Mouse (Mus musculus) layer of hippocampus, adult 9-11 months (tissue): ENCODE results near the gene Pkp4.
"Not testable (repeated sequence)": the region's sequence is repeated elsewhere in the genome, so short reads cannot be mapped to it uniquely, and the experiment has no call there.

ENCODE experiments used
- DNase-seq: peaks from one replicate; pipeline ENCODE4 v3.0.0; 2022

Pkp4 gene

DNA sequence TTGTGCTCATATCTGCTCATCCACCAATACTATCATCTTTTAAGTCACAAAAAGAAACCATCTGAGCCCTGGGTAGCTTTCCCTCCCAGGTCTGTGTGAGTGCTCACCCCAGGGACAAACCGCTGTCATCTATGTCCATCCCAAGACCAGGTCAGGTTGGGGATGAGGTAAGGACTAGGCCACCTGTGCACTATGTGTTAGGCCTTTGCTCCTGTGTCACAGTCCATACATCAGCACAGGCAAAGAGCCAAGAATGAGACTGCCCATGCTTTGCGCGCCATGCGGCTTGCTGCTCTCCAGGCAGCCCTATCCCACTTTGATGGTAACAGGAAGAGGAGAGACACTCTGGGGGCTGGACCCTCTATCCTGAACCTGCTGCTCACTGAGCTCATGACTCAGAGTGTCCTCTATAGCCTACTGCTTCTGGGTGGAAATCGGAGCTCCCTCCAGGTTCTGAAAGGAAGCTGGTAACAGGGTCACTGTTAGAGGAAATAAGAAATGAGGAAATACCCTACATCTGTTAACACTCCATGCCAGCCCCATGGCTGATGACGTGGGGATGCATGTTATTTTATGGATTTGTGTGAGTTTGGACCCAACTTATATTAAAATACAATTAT, 182.1 kb downstream of the Pkp4 start:
- no peak for DNase-seq

DNA sequence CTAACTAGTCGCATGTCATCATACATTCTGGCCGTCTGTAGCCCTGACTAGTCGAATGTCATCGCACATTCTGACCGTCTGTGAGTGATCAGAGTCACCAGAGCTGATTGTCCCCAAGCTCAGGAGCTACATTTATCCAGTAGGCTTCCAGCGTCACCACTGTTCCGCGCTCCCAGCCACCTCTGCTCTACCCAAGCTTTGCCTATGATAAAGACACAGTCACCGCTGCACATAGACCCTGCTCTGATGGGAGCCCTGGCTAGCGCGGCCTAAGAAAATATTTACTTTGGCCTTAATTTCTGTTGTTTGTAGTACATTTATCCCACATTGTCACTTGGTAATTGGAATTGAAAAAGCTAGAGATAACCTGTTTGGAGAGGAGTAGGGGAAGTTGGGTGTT, 183.2 kb downstream of the Pkp4 start:
- no peak for DNase-seq

DNA sequence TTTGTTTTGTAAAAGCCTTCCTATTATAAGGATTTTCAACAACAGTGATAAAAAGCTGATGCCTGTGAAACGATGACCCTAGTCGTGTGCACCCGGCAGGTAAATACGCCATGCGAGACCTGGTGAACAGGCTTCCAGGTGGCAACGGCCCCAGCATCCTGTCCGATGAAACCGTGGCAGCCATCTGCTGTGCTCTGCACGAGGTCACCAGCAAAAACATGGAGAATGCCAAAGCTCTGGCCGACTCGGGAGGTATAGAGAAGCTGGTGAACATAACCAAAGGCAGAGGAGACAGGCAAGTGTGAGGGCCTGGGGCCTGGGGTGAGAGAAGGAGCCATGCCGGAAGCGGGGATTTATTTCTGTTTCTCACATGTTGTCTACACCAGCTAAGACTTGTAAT, 184.0 kb downstream of the Pkp4 start:
- DNase-seq, result no peak

DNA sequence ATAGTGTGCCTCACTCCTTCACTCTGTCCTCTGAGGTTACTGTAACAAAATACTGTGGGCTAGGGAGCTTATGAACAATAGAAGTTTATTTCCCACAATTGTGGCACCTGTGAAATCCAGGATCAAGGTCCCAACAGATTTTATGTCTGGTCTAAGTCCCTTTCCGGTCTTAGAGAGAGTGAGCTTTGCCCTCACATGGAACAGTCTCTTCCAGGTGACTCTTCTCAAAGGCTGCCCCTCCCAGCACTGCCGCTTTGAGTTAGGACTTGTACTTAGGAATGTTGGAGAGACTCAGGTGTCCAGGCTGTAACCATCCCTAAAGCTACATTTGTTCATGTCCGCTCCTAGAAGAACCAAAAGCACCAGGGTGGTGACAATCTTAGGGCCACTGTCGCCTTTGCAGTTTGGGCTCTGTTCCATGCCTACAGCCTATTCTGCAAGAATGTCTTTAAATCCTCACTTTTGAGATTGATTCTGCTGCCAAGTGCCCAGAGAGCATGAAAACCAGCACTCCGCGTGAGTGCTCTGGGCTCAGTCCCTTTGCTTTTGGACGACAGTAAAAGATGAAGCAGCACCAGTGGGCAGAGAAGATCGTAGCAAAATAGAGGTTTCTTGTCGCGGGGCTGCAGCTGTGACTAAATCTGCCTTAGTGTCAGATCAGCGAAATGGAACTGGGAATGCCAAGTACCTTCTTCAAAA, 184.6 kb downstream of the Pkp4 start:
- no peak for DNase-seq

DNA sequence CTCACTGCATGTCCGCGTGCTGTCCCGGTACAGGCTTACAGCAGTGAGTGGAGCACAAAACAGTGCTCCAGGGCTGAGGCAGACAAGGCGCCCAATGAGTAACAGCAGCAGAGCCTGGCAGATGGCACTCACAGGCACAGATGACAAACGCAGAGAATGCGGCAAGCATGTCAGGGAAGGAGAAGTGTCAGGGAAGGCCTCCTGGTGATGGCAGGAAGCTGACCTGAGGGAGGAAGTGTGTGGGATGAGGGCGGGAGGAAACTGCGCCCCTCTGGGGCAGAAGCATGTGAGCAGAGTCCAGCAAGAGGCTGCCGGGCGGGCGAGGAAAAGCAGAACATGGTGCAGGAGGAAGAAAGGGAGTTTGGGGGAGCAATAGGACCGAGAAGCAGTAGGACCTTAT, 185.8 kb downstream of the Pkp4 start:
- peak; percentile 80 for DNase-seq

DNA sequence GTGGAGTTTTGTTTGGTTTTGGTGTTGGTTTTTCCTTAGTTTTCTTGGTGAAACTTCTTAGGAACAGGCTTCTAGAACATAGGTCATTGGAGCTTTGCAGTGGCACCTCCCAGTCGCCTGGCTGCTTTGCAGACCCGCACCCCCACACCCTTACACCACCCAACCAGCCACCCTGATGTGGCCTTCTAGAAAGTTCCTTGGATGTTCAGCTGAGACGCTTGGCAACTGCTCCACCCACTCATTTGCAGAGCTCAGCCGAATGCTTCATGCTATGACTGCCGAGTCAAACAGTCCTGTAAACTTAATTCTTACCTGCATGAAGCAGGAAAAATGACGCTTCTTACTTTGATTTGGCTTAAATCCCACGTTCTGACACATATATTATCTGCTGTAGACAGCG, 187.9 kb downstream of the Pkp4 start:
- DNase-seq, result no peak

DNA sequence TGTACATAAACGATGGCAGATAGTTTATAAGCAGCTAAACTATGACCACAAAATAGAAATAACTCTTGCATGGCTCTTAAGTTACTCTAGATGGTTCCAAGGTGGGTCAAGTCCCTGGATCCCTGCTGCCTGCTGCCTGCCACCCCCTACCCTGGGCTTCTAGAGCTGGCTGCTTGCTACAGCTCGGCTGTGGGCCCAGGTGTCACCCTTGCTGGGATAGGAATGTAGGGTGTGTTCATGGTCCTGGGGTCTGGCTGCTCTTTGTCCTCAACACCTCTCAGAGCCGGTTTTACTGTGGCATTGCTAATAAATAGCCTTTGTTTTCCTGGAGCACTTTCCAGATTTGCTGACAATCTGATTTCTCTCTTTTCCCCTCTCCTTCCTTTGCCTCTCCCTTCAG, 189.4 kb downstream of the Pkp4 start:
- no peak for DNase-seq

DNA sequence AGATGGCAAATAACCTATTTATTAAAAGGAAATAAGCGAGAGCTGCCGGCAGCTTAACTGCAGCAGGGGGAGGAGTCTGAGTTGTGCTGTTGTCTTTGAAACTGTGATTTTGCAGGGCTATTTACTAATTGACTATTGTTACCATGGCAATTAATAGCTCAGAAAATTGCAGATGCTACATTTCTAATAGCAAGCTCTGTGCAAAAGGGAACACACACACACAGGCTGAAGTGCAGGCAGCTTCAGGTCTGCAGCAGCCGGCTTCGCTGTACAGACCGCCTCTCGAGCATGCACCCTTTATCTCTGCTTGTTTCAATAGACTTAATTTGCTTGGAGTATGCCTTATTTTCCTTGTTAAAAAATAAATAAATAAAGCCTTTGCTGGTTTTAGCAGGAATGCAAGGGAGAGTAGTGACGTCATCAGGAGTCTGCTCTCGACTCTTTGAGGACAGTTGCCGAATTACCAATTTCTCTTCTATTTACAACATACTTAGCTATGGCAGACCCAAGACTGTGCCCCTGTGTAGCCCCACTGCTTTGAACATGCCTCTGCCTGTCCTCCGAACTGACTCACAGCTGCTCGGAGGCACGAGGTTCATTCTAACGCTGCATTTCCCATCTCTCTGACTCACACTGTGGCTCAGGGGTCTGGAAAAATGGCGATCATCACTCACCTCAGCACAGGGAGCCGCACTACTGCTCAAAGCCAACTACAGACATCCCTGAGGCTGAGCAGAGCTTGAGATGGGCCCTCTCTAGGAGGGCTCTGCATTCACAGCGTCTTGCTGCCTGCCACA, 190.9 kb downstream of the Pkp4 start:
- no peak for DNase-seq

DNA sequence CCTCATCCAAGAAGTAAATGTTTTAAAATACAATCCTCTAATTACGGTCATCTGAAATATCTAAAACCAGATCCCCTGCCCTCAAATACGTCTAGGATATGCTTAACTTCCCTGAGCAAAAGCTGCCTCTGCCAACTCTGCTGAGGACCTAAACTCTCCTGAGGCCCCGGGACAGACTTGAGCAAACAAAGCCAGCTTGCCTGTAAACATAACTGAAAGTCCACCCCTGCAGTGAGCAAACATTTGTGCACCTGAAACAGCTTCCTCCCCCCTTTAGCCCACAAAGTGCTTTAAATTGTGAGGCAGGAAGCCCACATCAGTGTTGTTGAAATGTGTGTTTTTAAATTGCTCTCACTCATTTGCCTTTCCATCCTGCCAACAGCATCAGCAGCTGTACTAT, 193.2 kb downstream of the Pkp4 start:
- no peak for DNase-seq

DNA sequence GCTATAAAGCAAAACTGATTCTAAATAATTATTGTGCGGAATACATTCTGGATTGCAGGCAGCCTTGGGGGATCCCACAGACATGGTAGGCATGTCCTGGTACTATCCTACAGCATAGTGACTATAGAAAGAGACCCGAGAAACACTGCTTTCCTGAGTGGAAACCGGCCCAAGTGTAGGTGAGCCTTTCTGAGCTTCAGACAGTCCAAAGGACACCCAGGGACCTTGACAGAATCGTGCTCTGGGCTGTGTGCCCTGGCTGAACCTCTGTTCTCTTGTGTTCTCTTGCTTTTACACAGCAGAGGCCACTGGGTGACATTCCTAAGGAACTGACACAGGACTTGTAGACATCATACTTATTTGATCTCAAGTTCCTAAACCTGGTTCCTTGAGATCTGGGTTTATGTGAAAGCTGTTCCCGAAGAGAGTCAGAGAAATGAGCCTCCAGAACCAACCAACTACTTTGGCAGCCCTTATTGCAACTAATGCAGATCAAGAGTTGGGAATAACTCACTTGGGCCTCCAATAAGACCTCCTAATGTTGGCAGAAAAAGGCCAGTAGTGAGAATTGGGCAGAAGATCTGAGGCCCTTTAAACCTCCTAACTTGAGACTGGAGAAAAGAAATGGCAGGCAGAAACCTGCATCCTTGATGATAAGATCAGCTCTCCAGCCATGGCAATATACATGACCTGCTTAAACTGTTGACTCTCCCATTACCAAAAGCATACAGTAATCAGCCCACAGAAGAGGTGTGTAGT, 195.1 kb downstream of the Pkp4 start:
- no peak for DNase-seq

DNA sequence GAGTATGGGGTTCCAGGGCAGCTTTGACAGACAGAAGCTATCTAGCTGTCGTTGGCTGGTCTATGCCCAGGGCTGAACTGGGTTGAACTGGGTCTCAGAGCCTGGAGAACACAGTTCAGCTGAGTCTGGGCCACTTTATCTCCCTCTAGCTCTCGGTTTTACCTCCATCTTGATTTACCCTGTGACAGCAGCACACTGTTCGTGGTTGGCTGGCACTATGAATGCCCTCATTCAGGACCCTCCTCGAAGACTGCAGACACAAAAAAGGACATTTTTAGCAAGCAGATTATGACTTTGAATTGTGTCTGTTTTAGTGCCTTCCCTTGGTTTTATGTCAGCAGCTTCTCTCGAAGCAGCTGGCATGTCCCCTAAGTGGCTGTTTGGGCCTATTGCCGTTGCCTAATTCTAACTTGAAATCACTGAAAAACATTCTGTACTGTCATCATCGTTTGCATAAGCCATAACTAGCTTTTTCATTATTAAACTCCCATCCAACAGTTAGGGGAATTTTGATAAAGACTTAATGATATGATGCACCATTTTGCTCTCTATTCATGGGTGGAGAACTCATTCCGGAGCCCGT, 199.2 kb downstream of the Pkp4 start:
- no peak for DNase-seq

DNA sequence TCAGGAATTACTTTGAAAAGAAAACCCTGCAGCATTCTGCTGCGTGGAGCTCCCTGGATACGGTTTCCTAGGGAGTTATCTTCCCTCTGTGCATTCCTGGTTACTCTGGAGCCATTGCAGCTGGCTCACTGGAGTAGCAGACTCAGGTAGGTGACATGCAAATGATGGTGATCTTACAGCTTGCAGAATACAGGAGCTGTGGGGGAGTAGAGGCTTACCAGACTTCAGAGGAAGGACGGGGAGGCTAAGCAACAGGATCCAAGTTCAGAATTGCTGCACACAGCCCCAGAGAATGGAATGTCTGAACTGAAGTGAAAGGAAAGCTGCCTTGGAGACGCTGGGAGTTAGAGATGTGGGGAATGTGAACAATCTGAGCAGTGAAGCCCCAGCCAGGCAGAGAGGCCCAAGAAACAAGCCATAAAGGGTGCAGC, 200.7 kb downstream of the Pkp4 start:
- no peak for DNase-seq

DNA sequence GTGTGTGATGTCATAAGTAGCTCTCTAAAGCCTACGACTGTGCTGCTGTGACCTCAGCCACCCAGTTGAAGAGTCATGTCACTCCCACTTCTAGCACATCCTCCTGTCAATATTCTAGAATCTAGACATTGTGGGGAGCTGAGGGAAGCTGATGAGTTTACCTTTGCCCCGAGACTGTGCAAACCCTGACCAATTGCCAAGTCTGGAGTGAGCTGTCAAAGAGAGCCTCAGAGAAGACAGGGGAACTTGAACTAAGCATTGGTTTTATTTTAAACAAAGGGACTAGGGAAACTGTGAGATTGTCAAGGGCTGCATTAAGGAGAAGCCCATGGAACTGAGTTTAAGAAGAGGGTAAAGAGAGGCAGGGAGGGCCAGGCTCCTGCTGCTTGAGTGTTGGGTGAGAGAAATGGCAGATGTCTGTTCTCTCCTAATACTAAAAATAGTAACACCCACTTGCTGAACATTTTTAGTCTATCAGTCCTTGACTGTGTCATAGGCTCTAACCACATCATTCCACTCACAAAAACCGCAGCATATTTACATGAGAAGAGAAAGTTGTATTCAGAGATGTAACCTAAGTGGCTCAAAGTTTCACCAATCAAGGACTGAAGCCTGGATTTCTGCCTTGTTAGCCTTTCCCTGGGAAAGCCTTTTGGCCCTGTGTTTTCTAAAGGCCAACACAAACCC, 203.6 kb downstream of the Pkp4 start:
- no peak for DNase-seq

DNA sequence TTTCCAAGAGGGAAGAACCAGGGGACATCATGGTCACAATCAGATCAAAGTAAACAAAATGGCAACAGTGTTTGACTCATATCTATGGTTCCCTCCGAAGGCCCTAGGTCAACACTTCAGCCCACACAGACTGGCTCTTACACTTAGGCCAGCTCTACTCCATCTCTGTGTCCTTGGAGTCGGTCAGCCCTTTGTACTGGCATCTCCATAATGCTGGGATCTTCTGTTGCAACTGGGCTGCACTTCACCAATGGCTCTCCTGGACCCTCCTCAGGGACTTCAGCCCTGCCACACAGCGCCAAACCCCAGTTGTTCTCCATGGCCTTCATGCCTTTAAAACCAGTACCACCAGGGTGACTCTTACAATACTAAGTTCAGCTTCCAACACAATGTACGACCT, 206.5 kb downstream of the Pkp4 start:
- DNase-seq, result no peak

DNA sequence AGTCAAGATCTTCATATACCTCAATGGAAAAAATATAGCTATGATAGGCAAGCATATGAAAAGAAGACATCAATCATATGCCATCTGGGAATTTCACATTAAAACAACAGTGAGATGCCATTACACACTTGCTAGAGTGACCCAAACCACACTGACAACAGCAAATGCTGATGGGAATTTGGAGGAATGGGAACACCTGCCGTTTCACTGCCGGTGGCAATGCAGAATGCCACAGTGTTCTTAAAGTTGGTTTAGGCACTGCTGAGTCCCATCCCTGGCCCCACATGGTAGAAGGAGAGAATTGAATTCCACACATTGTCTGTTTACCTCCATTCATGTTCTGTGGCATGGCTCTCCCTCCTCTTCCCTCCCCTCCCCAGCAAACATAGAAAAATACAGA, 212.5 kb downstream of the Pkp4 start:
- no peak for DNase-seq

DNA sequence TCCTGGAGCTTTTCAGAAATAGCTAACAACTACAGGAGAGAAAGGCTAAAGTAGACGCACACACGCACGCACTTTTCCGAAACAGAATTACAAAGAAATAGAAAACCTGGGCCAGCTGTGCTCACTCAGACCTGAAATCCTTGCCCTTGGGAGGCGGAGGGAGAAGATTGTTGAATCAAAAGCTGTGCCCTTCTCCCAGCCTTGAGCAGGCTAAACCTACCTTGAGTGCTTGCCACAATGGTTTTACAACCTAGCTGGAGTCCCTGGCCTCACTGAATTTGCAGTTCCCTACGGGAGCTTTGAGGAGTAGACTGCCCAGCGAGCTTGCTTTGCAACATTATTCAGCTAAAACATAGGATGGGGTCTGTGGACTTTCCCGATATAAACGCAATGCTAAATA, 217.4 kb downstream of the Pkp4 start:
- no peak for DNase-seq

DNA sequence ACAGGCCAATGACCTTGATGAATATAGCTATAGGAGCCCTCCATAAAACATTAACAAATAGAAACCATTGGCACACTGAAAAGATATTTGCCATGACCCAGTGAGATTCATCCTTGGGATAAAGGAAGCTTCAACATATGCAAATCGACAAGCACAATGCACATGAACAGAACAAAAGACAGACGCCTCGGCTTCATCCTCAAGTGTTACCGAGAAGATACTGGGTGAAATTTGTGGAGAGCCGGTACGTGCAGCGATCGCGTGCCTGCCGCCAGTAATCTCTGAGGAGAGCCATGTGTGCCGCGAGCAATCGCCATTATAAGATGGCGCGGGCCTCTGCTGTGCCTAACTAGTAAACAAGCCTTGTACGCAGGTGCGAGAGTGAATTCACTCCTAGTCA, 218.2 kb downstream of the Pkp4 start:
- not testable (repeated sequence) for DNase-seq

DNA sequence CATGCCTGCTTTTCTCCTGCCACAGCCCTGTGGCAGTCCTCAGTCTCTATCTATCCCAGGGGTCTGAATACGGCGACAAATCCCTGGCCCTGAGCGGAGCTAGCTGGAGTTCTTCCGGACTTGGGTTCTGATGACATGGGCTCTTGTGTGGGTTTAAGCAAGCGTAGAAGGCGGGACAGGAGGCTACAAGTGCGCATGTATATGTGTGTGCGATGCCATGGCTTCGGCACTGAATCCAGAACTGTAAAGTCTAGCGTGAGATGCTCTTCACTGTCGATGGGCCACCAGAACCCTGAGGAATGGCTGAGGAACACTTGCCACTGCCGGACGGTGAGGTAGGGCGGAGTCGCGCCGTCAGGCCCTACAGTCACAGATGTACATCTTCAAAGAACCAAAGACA, 222.6 kb downstream of the Pkp4 start:
- no peak for DNase-seq

DNA sequence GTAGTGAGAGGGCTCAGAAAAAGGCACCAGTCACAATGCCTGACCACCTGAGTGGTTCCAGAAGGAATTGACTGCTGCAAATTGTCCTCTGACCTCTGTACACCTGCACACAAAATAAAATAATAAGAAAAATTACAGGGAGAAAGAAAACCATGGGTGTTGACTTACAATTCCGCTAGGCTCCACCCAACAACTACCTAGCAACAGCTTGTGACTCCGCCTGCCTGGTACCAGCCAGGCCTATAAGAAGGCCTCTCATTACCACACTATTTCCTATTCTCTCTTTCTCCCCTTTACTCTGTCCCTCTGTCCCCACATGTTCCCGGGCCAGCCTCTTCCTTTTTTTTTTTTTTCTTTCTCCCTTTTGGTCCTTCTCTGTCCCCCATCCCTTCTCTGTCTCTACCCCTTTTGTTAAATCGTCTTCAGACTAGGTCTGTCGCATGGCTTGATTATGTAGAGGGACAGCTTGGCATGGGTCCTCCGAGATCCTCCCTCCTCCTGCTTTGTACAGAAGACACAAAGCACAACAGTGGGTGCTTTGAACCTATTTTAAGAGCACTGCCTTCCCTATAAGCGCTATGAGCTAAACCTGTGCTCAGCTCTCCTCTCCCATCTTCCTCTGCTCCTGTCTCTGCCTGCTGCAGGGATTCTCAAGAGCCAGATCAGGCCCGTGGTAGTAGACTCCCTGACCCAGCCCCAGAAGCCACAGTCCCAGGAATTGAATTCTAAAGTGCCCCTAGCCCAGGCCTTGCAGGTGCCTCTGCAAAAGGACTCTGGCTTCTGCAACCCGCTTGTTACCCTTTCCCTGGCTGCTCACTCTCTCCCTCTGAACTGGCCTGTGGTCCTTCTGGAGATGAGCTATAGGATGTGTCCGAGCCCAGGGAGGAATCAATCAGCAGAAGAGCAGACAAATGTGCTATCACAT, 223.5 kb downstream of the Pkp4 start:
- no peak for DNase-seq

DNA sequence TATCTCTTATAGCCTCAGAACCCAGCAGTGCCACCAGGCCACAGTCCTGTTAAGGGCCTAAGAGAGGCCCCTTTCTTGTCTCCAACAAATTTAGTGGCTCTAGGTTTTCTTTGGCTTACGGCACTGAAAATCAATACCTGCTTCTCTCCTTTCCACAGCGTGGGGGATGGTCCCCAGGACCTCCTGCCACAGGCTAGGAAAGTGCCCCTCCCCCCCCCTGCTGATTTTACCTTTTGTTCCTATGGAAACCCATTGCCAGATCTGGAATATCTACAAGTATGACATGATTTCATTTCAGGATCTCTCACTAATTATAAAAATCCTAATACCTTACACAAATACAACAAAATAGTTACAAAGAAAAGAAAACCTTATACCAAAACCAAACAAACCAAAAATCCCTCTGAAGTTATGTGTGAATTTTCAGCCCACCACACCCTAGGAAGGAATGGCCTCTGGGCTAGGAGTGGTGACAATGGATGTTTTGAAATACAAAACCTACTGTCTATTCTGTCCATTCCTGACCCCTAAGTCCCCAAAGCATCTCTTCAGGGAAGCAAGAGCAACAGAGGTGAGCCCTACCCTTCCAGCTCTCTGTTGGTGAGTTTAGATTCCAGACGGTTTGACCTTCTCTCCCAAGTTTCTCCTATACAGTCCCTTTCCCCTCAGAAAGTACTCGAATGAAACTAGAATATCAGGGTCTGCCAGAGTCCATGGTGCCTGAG, 224.7 kb downstream of the Pkp4 start:
- no peak for DNase-seq

DNA sequence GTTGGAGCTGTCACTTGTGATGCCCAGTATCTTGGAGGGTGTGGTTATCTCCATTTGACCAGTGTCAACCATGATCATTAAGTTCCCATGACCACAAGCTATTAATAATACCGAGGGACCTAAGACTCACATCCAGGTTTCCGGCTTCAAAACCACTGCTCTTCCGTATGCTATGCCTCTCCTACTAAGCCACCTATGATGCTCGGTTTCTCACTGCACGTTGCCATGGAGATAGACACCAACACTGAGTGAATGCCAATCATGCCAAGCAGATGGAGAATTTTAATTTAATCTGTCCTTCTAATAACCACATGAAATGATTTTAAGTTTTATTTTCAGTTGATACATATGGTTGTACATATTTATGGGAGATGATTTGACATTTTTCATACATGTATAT, 229.3 kb downstream of the Pkp4 start:
- peak; percentile 61 for DNase-seq
